Comparison of ENCODE assay signal across 9 mouse cellular contexts in genomic region chr7:112822879-112823278, GRCm38 (mm10).
DNase-seq lines count a peak whose midpoint lies in the region; ATAC-seq lines count a peak whose summit lies in the region.
"Had no signal": no experiment of that assay in that cellular context is flagged by ENCODE, and none has a peak within 500 bp of the region (broad histone marks: within the 10 kb centered on the region; RNA-seq: fewer than 3 reads in every experiment).

No protein-coding gene starts in this region.

- peaks cover 65% of the 10 kb centered on the region for H3K4me1 ChIP-seq in embryonic facial prominence, embryonic 14.5 days (ENCODE audit: control insufficient read depth, insufficient read depth, low read length)
- peaks cover 67% of the 10 kb centered on the region for H3K4me1 ChIP-seq in kidney, embryonic 16.5 days (ENCODE audit: insufficient read depth, low read length)
- H3K4me1 ChIP-seq in neural tube, embryonic 13.5 days (replicated peaks): peaks cover 84% of the 10 kb centered on the region

- H3K9ac ChIP-seq in embryonic facial prominence, embryonic 14.5 days (ENCODE audit: low read depth, low read length): no peak overlapping the region
- H3K9ac ChIP-seq in kidney, embryonic 16.5 days (replicated peaks; ENCODE audit: low read length): no peak overlapping the region
- 0 out of 2 replicates have a peak overlapping the region, but pooled peaks have one; percentile 22 for H3K9ac ChIP-seq in neural tube, embryonic 13.5 days
- H3K9ac ChIP-seq: liver, embryonic 13.5 days had no signal

- intact Hi-C loops in left cerebral cortex, postnatal 25 days (cut with DNase I): no loop called here
- intact Hi-C loops in left cerebral cortex, postnatal 4 days (cut with DNase I): no loop called here

- no peaks in the 10 kb centered on the region for H3K9me3 ChIP-seq in embryonic facial prominence, embryonic 14.5 days (ENCODE audit: control insufficient read depth, low read length)
- no peaks in the 10 kb centered on the region for H3K9me3 ChIP-seq in kidney, embryonic 16.5 days (ENCODE audit: low read length)
- no peaks in the 10 kb centered on the region for H3K9me3 ChIP-seq in neural tube, embryonic 13.5 days
- H3K9me3 ChIP-seq: liver, embryonic 13.5 days had no signal

- H3K4me2 ChIP-seq in embryonic facial prominence, embryonic 14.5 days (ENCODE audit: low read depth, low read length): peak overlapping the region; percentile 32
- H3K4me2 ChIP-seq in kidney, embryonic 16.5 days (replicated peaks; ENCODE audit: low read depth, low read length): peak overlapping the region; percentile 28
- H3K4me2 ChIP-seq in neural tube, embryonic 13.5 days: peak overlapping the region; percentile 42
- H3K4me2 ChIP-seq: liver, embryonic 13.5 days had no signal

- no peak overlapping the region for H3K4me3 ChIP-seq in embryonic facial prominence, embryonic 14.5 days (ENCODE audit: low read depth, low read length)
- no peak overlapping the region for H3K4me3 ChIP-seq in kidney, embryonic 16.5 days (ENCODE audit: low read length)
- H3K4me3 ChIP-seq in neural tube, embryonic 13.5 days: no peak overlapping the region
- H3K4me3 ChIP-seq: liver, embryonic 13.5 days had no signal

- ATAC-seq in embryonic facial prominence, embryonic 14.5 days (ENCODE audit: low read depth): no peak
- ATAC-seq in kidney, embryonic 16.5 days (ENCODE audit: low FRiP score, low TSS enrichment): no peak; the same call in 1 of the 2 replicates
- 0 out of 2 replicates have a peak, but pooled peaks have one; percentile 20 for ATAC-seq in neural tube, embryonic 13.5 days (ENCODE audit: low read depth)

- peak; percentile 5 to 47 for DNase-seq in left cerebral cortex, postnatal 25 days (ENCODE audit: low spot score in 2 of 2)
- no peak for DNase-seq in left cerebral cortex, postnatal 4 days
- DNase-seq in embryonic facial prominence, embryonic 14.5 days (ENCODE audit: low spot score): peak; percentile 83
- DNase-seq in cerebellum, postnatal 14 days: no peak
- DNase-seq in gastrocnemius, adult 8-10 months (ENCODE audit: low spot score in 2 of 2): no peak
- DNase-seq in adrenal gland, postnatal 25 days: no peak
- DNase-seq: liver, embryonic 13.5 days had no signal

- H3K27me3 ChIP-seq in embryonic facial prominence, embryonic 14.5 days (replicated peaks; ENCODE audit: control insufficient read depth, insufficient read depth, low read length): no peaks in the 10 kb centered on the region
- no peaks in the 10 kb centered on the region for H3K27me3 ChIP-seq in kidney, embryonic 16.5 days (ENCODE audit: insufficient read depth, low read length)
- no peaks in the 10 kb centered on the region; the same call in 1 of the 2 replicates for H3K27me3 ChIP-seq in neural tube, embryonic 13.5 days
- H3K27me3 ChIP-seq: liver, embryonic 13.5 days had no signal

- peak overlapping the region; percentile 80 for H3K27ac ChIP-seq in embryonic facial prominence, embryonic 14.5 days (replicated peaks; ENCODE audit: low read depth, low read length)
- peak overlapping the region; percentile 80 for H3K27ac ChIP-seq in kidney, embryonic 16.5 days (ENCODE audit: low read length)
- peak overlapping the region; percentile 75 for H3K27ac ChIP-seq in neural tube, embryonic 13.5 days (replicated peaks)
- H3K27ac ChIP-seq: liver, embryonic 13.5 days had no signal

- 13% methylated on average over 5 of the region's 5 CpGs for WGBS in embryonic facial prominence, embryonic 14.5 days
- 13% methylated on average over 5 of the region's 5 CpGs for WGBS in kidney, embryonic 16.5 days
- 6% methylated on average over 5 of the region's 5 CpGs for WGBS in neural tube, embryonic 13.5 days

- H3K36me3 ChIP-seq in embryonic facial prominence, embryonic 14.5 days (ENCODE audit: control insufficient read depth, insufficient read depth, low read length): no peaks in the 10 kb centered on the region
- H3K36me3 ChIP-seq in kidney, embryonic 16.5 days (ENCODE audit: insufficient read depth, low read length): no peaks in the 10 kb centered on the region
- no peaks in the 10 kb centered on the region for H3K36me3 ChIP-seq in neural tube, embryonic 13.5 days
- H3K36me3 ChIP-seq: liver, embryonic 13.5 days had no signal

Comparison
In these comparisons a context has a peak if more than half of its experiments do, and no peak if none do; other contexts are left out.
1. DNase-seq: peak in left cerebral cortex, postnatal 25 days (2 of 2) and embryonic facial prominence, embryonic 14.5 days (single experiment); none in left cerebral cortex, postnatal 4 days (single experiment), cerebellum, postnatal 14 days (0 of 2), gastrocnemius, adult 8-10 months (0 of 2) and adrenal gland, postnatal 25 days (single experiment).
2. Peak in every context shown above with its lines, with median percentiles within 50 percentile points of each other: H3K27ac ChIP-seq and H3K4me2 ChIP-seq.